Comparison of ENCODE assay signal across 8 mouse cellular contexts in the genomic region with DNA sequence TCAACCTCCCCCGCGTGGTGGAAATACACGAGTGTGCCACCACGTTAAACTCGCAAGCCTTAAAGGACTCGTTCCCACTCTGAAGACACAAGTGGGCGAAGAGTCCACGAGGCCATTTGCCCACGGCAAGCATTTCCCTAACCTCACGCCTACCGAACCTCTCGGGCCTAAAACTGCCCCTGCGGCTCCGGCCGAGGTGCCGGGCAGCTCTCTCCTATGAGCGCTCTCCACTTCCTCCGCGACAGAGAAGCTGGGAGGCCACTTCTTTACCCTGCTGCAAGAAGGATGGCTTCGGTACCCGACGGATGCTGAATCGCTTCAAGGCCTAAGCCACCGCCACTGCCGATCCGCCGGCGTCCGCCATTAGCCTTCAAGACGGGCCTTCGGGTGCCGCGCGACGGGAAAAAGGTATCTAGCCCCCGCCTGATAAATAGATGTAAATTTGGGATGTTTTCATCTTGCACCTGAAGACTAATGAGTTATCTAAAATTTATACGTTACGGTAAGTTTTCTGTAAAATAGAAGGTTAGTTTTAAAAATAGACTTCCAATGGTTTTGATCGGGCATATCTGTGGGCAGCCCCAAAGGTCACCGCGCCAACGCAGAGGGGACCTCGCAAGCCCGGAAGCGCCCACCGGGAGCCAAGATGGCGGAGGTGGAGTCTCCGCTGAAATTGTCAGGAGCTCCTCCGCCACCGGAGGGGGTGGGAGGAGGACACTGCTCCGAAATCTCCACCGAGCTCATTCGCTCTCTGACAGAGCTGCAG. TPM values are rescaled to one million over a fixed set of nuclear protein-coding genes. Genes with fewer than 3 reads are reported as not detected.
DNase-seq lines count a peak whose midpoint lies in the region; ATAC-seq and TF ChIP-seq lines count a peak whose summit lies in the region.

A gene (plus strand): TSS at position 196 of the 766 bp plus-strand sequence.
A gene (minus strand): TSS at position 383 of the 766 bp plus-strand sequence.

- TF ChIP-seq CTCF in gastrocnemius, adult 2 months (IDR thresholded peaks at IDR 0.05), result peak; percentile 9; the same call in 1 of the 2 replicates
- TF ChIP-seq CTCF in hindbrain, postnatal 0 days (IDR thresholded peaks at IDR 0.05; ENCODE audit: low read depth), result peak; percentile 21; the same call in 1 of the 2 replicates
- TF ChIP-seq CTCF in left cerebral cortex, adult 2 months (IDR thresholded peaks at IDR 0.05), result no peak; the same call in 1 of the 2 replicates

- DNase-seq in WW6 (ENCODE audit: low read depth, low spot score), result peak; percentile 73
- DNase-seq in cerebellum, postnatal 4 days (ENCODE audit: low spot score in 2 of 2), result peak; percentile 71 to 79
- DNase-seq in gastrocnemius, adult 2 months, result peak; percentile 91
- DNase-seq in hindbrain, postnatal 0 days (ENCODE audit: low spot score), result peak; percentile 95
- peak; percentile 86 to 88 for DNase-seq in left cerebral cortex, adult 2 months (ENCODE audit: extremely low spot score in 1 of 2, low spot score in 2 of 2)
- peak; percentile 83 to 86 for DNase-seq in right cerebral cortex, adult 2 months (ENCODE audit: low spot score in 2 of 2)
- peak; percentile 83 for DNase-seq in urinary bladder, postnatal 14 days (ENCODE audit: low spot score)

- WGBS in hindbrain, postnatal 0 days, result under 1% methylated on average over 53 of the region's 53 CpGs

- H3K4me3 ChIP-seq in gastrocnemius, adult 2 months, result peak within 1 kb of the TSS; percentile 77
- H3K4me3 ChIP-seq in hindbrain, postnatal 0 days (ENCODE audit: low read length), result peak within 1 kb of the TSS; percentile 79
- H3K4me3 ChIP-seq in left cerebral cortex, adult 2 months, result peak within 1 kb of the TSS; percentile 85

- peaks cover 43% of the 10 kb centered on the region for H3K36me3 ChIP-seq in hindbrain, postnatal 0 days (ENCODE audit: insufficient read depth, low read length)

- H3K27ac ChIP-seq in gastrocnemius, adult 2 months, result peak within 1 kb of the TSS; percentile 92
- peak within 1 kb of the TSS; percentile 94 for H3K27ac ChIP-seq in hindbrain, postnatal 0 days
- H3K27ac ChIP-seq in left cerebral cortex, adult 2 months, result peak within 1 kb of the TSS; percentile 98

- H3K9ac ChIP-seq in hindbrain, postnatal 0 days (replicated peaks; ENCODE audit: low read length), result peak within 1 kb of the TSS; percentile 83

- peak; percentile 96 for ATAC-seq in hindbrain, postnatal 0 days
- peak; percentile 95 for ATAC-seq in megakaryocyte, adult 5-6 weeks (ENCODE audit: poor library complexity, severe bottlenecking)

- H3K27me3 ChIP-seq in hindbrain, postnatal 0 days (ENCODE audit: insufficient read depth, low read length), result no peaks in the 10 kb centered on the region

- H3K9me3 ChIP-seq in hindbrain, postnatal 0 days (ENCODE audit: low read length), result no peaks in the 10 kb centered on the region

- intact Hi-C loops in gastrocnemius, adult 2 months (cut with DNase I), result loop anchor here (5.0 kb wide), 1 partner anchor 199 kb away; no protein-coding TSS in a partner anchor
- intact Hi-C loops in left cerebral cortex, adult 2 months (cut with DNase I), result loop anchor here (5.0 kb wide), 3 partner anchors 151 to 246 kb away; a partner anchor contains a TSS

- peaks cover 12% of the 10 kb centered on the region for H3K4me1 ChIP-seq in hindbrain, postnatal 0 days (ENCODE audit: insufficient read depth, low read length)

- peak within 1 kb of the TSS; percentile 88 for H3K4me2 ChIP-seq in hindbrain, postnatal 0 days (ENCODE audit: low read depth, low read length)

RNA-seq across cellular contexts. Expression of the first gene that starts in this region (rescaled TPM):
- 10 to 100 TPM; 60.3 to 64.2 TPM for total RNA-seq in gastrocnemius, adult 2 months (2021)
- total RNA-seq in hindbrain, postnatal 0 days (2014; rRNA removed), result 39.5 and 51.9 TPM in 2 replicates
- polyA plus RNA-seq in hindbrain, postnatal 0 days (2015; fragmentation: Nextera tagmentation; extraction: Ambion mirVana), result 51.4 and 51.6 TPM in 2 replicates
- 10 to 100 TPM; 49.0 to 59.1 TPM for total RNA-seq in left cerebral cortex, adult 2 months (2021)
- 13.6 and 17.4 TPM in 2 replicates for total RNA-seq in megakaryocyte, adult 5-6 weeks (2015)
- total RNA-seq in megakaryocyte, adult 5-6 weeks (2017), result 31.8 and 35.4 TPM in 2 replicates

RNA-seq across cellular contexts. Expression of the second gene that starts in this region (rescaled TPM):
- 10 to 100 TPM; 16.9 to 19.7 TPM for total RNA-seq in gastrocnemius, adult 2 months (2021)
- total RNA-seq in hindbrain, postnatal 0 days (2014; rRNA removed), result 82.5 and 83.1 TPM in 2 replicates
- 60.6 and 64.6 TPM in 2 replicates for polyA plus RNA-seq in hindbrain, postnatal 0 days (2015; fragmentation: Nextera tagmentation; extraction: Ambion mirVana)
- 10 to 100 TPM; 61.8 to 66.5 TPM for total RNA-seq in left cerebral cortex, adult 2 months (2021)
- 58.4 and 63.2 TPM in 2 replicates for total RNA-seq in megakaryocyte, adult 5-6 weeks (2015)
- total RNA-seq in megakaryocyte, adult 5-6 weeks (2017), result 74.7 and 87.7 TPM in 2 replicates

Comparison
In these comparisons a context has a peak if more than half of its experiments do, and no peak if none do; other contexts are left out.
1. Peak in every context shown above with its lines: DNase-seq, ATAC-seq, H3K4me3 ChIP-seq and H3K27ac ChIP-seq.